Mouse (Mus musculus): ENCODE measurements around the gene Sphk2.
A peak's percentile ranks its signal among the peaks of the same experiment; 100 is the strongest.

Sphk2 gene

GRCm38 (mm10) chr7:45710477-45711191 lies 7.2 kb downstream of the Sphk2 start:
- DNase-seq (ENCODE audit: low spot score), result no peak

GRCm38 (mm10) chr7:45709677-45710355 lies 8.0 kb downstream of the Sphk2 start:
- DNase-seq (ENCODE audit: low spot score), result no peak

- DNase-seq (ENCODE audit: low spot score), result no peak
Observed at GRCm38 (mm10) chr7:45709036-45709435, 8.8 kb downstream of the Sphk2 start.

- no peak for DNase-seq (ENCODE audit: low spot score)
Observed at GRCm38 (mm10) chr7:45708221-45708761, 9.5 kb downstream of the Sphk2 start.

- DNase-seq (ENCODE audit: low spot score), result peak; percentile 97
Observed at GRCm38 (mm10) chr7:45707375-45707967, 10.3 kb downstream of the Sphk2 start.

- peak; percentile 89 for DNase-seq (ENCODE audit: low spot score)
Observed at GRCm38 (mm10) chr7:45706721-45707241, 11.0 kb downstream of the Sphk2 start.

- DNase-seq (ENCODE audit: low spot score), result peak; percentile 82
Observed at GRCm38 (mm10) chr7:45705873-45706281, 11.9 kb downstream of the Sphk2 start.

- DNase-seq (ENCODE audit: low spot score), result no peak
Observed at GRCm38 (mm10) chr7:45705443-45705864, 12.3 kb downstream of the Sphk2 start.

GRCm38 (mm10) chr7:45704730-45705442 lies 12.9 kb downstream of the Sphk2 start, which contains the start of gene Dbp:
Gene Dbp (plus strand): TSS chr7:45705088.
- DNase-seq (ENCODE audit: low spot score), result peak; percentile 99

- peak; percentile 60 for DNase-seq (ENCODE audit: low spot score)
Observed at GRCm38 (mm10) chr7:45704046-45704559, 13.7 kb downstream of the Sphk2 start.

- DNase-seq (ENCODE audit: low spot score), result no peak
Observed at GRCm38 (mm10) chr7:45703521-45704033, 14.2 kb downstream of the Sphk2 start.

- DNase-seq (ENCODE audit: low spot score), result no peak
Observed at GRCm38 (mm10) chr7:45702809-45703520, 14.8 kb downstream of the Sphk2 start.

GRCm38 (mm10) chr7:45702316-45702715 lies 15.5 kb downstream of the Sphk2 start:
- DNase-seq (ENCODE audit: low spot score), result no peak

GRCm38 (mm10) chr7:45701607-45702006 lies 16.2 kb downstream of the Sphk2 start:
- DNase-seq (ENCODE audit: low spot score), result no peak

- no peak for DNase-seq (ENCODE audit: low spot score)
Observed at GRCm38 (mm10) chr7:45701072-45701471, 16.7 kb downstream of the Sphk2 start.

GRCm38 (mm10) chr7:45700301-45701015 lies 17.3 kb downstream of the Sphk2 start:
- peak; percentile 76 for DNase-seq (ENCODE audit: low spot score)

- DNase-seq (ENCODE audit: low spot score), result no peak
Observed at GRCm38 (mm10) chr7:45699523-45700141, 18.2 kb downstream of the Sphk2 start, which contains the start of gene Car11. Gene Car11 (plus strand): TSS chr7:45699843.

- no peak for DNase-seq (ENCODE audit: low spot score)
Observed at GRCm38 (mm10) chr7:45697894-45698293, 19.9 kb downstream of the Sphk2 start.

GRCm38 (mm10) chr7:45695098-45695497 lies 22.7 kb downstream of the Sphk2 start:
- no peak for DNase-seq (ENCODE audit: low spot score)
